Mouse (Mus musculus): ENCODE measurements around the gene Hepacam. TPM values are rescaled to one million over a fixed set of nuclear protein-coding genes. Genes with fewer than 3 reads are reported as not detected.
A peak's percentile ranks its signal among the peaks of the same experiment; 100 is the strongest.

The Hepacam gene
- total and polyA plus RNA-seq, 3 experiments, result 0.13 TPM; not detected in 2

DNA sequence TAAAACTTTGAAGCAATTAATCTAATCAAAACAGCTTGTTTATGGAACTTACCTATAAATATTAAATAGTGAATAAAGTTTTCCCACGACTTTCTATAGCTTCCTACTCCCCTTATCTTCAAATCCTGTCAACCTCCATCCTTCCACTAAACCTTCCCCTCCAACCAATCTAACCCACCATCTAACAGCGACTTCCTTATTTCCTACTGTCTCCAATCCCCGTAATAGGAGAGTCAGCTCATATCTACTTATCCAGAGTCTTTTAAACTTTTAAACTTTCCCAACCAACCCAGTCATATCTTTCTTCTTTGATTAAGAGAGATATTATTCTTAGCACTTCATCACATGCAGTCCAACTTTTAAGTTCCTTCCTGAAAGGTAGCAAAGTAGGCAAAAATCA, 21.7 kb upstream of the Hepacam start:
- H3K4me3 ChIP-seq (replicated peaks in 1 of 3; ENCODE audit: low read depth in 2 of 3, low read length in 2 of 3, poor library complexity in 1 of 3), result no peak overlapping the region
- DNase-seq (ENCODE audit: extremely low read depth), result no peak
- TF ChIP-seq ELF1 (IDR thresholded peaks at IDR 0.05; ENCODE audit: low read depth, low read length) (no peak), CHD2 (IDR thresholded peaks at IDR 0.05; ENCODE audit: low read length) (no peak), CHD1 (IDR thresholded peaks at IDR 0.05; ENCODE audit: low read depth, low read length) (no peak), USF2 (conservative IDR thresholded peaks at IDR 0.05; ENCODE audit: low read depth, low read length) (no peak), GABPA (IDR thresholded peaks at IDR 0.05; ENCODE audit: insufficient replicate concordance, low read depth, low read length) (no peak), KAT2A (IDR thresholded peaks at IDR 0.05; ENCODE audit: insufficient replicate concordance, low read length) (no peak), ZMIZ1 (IDR thresholded peaks at IDR 0.05; ENCODE audit: low read depth, low read length) (no peak), HCFC1 (IDR thresholded peaks at IDR 0.05; ENCODE audit: low read depth, low read length) (no peak), BHLHE40 (IDR thresholded peaks at IDR 0.05; ENCODE audit: low read depth, low read length) (no peak), NELFE (IDR thresholded peaks at IDR 0.05; ENCODE audit: low read depth, low read length) (no peak)
- no peak overlapping the region for H3K4me2 ChIP-seq (ENCODE audit: insufficient read depth, low read depth, poor library complexity, severe bottlenecking)
- in situ Hi-C loops (cut with MboI; ENCODE audit: low pct_ligation_motif_present, low pct_unique_long_range_greater_than_20kb, low sequenced_read_pairs) (no loop called here), dilution Hi-C loops (cut with MboI; ENCODE audit: extremely low pct_ligation_motif_present, extremely low pct_unique_long_range_greater_than_20kb, low sequenced_read_pairs) (no loop called here)
- H3K9me3 ChIP-seq (replicated peaks; ENCODE audit: low read length), result no peaks in the 10 kb centered on the region
- peaks cover 2 to 10% of the 10 kb centered on the region in 2 experiments; a peak in 3 of 4 replicates for H3K4me1 ChIP-seq (ENCODE audit: control insufficient read depth in 1 of 2, insufficient read depth in 2 of 2)
- no peak overlapping the region for H3K9ac ChIP-seq (ENCODE audit: insufficient read depth, low read depth)
- peaks cover 0 to 39% of the 10 kb centered on the region in 2 experiments for H3K36me3 ChIP-seq (replicated peaks in 1 of 2; ENCODE audit: control insufficient read depth in 1 of 2, insufficient read depth in 1 of 2, low read length in 1 of 2)
- H3K79me2 ChIP-seq (replicated peaks; ENCODE audit: control insufficient read depth, extremely low read depth, insufficient read depth, poor library complexity, severe bottlenecking), result no peaks in the 10 kb centered on the region; the same call in 1 of the 2 replicates
- H3K27me3 ChIP-seq (replicated peaks), result no peaks in the 10 kb centered on the region
- H3K27ac ChIP-seq (ENCODE audit: insufficient read depth, low read depth), result no peak overlapping the region

DNA sequence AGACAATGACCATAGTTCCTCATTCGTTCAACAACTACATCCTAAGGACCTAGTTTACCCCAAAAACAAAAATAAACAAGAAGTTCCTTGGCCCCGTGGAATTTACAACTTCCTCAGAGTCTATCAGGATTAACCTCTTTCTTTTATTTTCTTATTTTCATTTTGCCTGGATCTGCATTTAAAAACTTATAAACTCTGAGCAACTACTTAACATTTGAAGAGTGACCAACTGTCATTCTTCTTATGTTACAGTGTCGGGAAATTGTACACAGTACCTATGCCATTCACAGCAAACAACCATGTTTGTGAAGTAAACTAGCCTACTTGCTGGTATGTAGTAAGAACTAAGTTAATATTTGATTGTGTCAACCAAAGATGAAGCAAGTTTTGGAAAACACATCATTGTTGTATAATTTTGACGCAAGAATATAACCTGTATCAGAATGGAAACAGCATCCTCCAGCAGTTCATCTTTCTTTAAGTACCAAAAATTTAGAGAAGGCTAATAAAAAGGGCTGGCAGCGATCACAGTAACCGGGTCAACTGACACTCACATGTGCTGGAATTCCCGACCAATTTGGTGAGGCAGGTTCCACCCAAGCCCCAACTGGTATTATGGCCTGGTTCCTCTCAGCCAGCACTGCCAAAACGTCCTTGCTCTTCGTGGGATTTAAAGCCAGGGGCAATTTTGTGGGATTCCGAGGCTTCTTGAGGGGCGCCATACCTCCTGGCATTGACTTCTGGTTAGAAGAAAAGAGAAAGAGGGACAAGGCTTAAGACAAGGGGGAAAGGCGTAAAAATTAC, 19.8 kb upstream of the Hepacam start:
- Histone ChIP-seq H3K79me2 (replicated peaks; ENCODE audit: control insufficient read depth, extremely low read depth, insufficient read depth, poor library complexity, severe bottlenecking) (no peaks in the 10 kb centered on the region; the same call in 1 of the 2 replicates), H3K9me3 (replicated peaks; ENCODE audit: low read length) (no peaks in the 10 kb centered on the region), H3K4me1 (ENCODE audit: control insufficient read depth in 1 of 2, insufficient read depth in 2 of 2) (peaks cover 2 to 10% of the 10 kb centered on the region in 2 experiments; a peak in 3 of 4 replicates), H3K4me2 (ENCODE audit: insufficient read depth, low read depth, poor library complexity, severe bottlenecking) (peak overlapping the region; percentile 59), H3K9ac (ENCODE audit: insufficient read depth, low read depth) (peak overlapping the region; percentile 77), H3K27me3 (replicated peaks) (no peaks in the 10 kb centered on the region), H3K27ac (ENCODE audit: insufficient read depth, low read depth) (no peak overlapping the region), H3K4me3 (replicated peaks in 1 of 3; ENCODE audit: low read depth in 2 of 3, low read length in 2 of 3, poor library complexity in 1 of 3) (peak overlapping the region; percentile 78 to 88 (median 79)), H3K36me3 (replicated peaks in 1 of 2; ENCODE audit: control insufficient read depth in 1 of 2, insufficient read depth in 1 of 2, low read length in 1 of 2) (peaks cover 0 to 25% of the 10 kb centered on the region in 2 experiments)
- in situ Hi-C loops (cut with MboI; ENCODE audit: low pct_ligation_motif_present, low pct_unique_long_range_greater_than_20kb, low sequenced_read_pairs), result no loop called here
- dilution Hi-C loops (cut with MboI; ENCODE audit: extremely low pct_ligation_motif_present, extremely low pct_unique_long_range_greater_than_20kb, low sequenced_read_pairs), result no loop called here
- TF ChIP-seq JUN (IDR thresholded peaks at IDR 0.05; ENCODE audit: insufficient read depth, low read depth, low read length) (no peak), USF1 (IDR thresholded peaks at IDR 0.05; ENCODE audit: low read depth, low read length) (no peak), EP300 (IDR thresholded peaks at IDR 0.05; ENCODE audit: low read length) (no peak), NRF1 (IDR thresholded peaks at IDR 0.05; ENCODE audit: low read depth, low read length) (no peak), ELF1 (IDR thresholded peaks at IDR 0.05; ENCODE audit: low read depth, low read length) (0 out of 2 replicates have a peak, but pooled peaks have one; percentile 11), CHD2 (IDR thresholded peaks at IDR 0.05; ENCODE audit: low read length) (no peak), CTCF (conservative IDR thresholded peaks at IDR 0.05 in 1 of 2, IDR thresholded peaks at IDR 0.05 in 1 of 2; ENCODE audit: low read depth in 2 of 2, low read length in 2 of 2) (no peak), MAZ (IDR thresholded peaks at IDR 0.05; ENCODE audit: low read depth, low read length) (no peak), HCFC1 (IDR thresholded peaks at IDR 0.05; ENCODE audit: low read depth, low read length) (no peak; the same call in 1 of the 2 replicates), E2F4 (IDR thresholded peaks at IDR 0.05; ENCODE audit: insufficient replicate concordance, low read depth, low read length) (0 out of 2 replicates have a peak, but pooled peaks have one; percentile 30), ZNF384 (IDR thresholded peaks at IDR 0.05; ENCODE audit: low read depth, low read length) (no peak), SIN3A (IDR thresholded peaks at IDR 0.05; ENCODE audit: low read length) (peak; percentile 71), BHLHE40 (IDR thresholded peaks at IDR 0.05; ENCODE audit: low read depth, low read length) (no peak), NELFE (IDR thresholded peaks at IDR 0.05; ENCODE audit: low read depth, low read length) (no peak), ZKSCAN1 (IDR thresholded peaks at IDR 0.05; ENCODE audit: borderline replicate concordance, low read depth, low read length) (no peak), MAX (IDR thresholded peaks at IDR 0.05; ENCODE audit: low read length) (no peak), SMC3 (IDR thresholded peaks at IDR 0.05; ENCODE audit: low read depth, low read length) (no peak), ZMIZ1 (IDR thresholded peaks at IDR 0.05; ENCODE audit: low read depth, low read length) (no peak), RCOR1 (conservative IDR thresholded peaks at IDR 0.05; ENCODE audit: low read depth, low read length) (no peak), CHD1 (IDR thresholded peaks at IDR 0.05; ENCODE audit: low read depth, low read length) (peak; percentile 85; the same call in 1 of the 2 replicates), GABPA (IDR thresholded peaks at IDR 0.05; ENCODE audit: insufficient replicate concordance, low read depth, low read length) (no peak), UBTF (IDR thresholded peaks at IDR 0.05; ENCODE audit: low read depth, low read length) (no peak), TCF12 (IDR thresholded peaks at IDR 0.05; ENCODE audit: low read depth, low read length) (no peak), MEF2A (IDR thresholded peaks at IDR 0.05; ENCODE audit: borderline replicate concordance, low read depth, low read length) (no peak)
- DNase-seq (ENCODE audit: extremely low read depth), result peak; percentile 34

Measured in CH12.LX (cell line).